Comparison of ENCODE assay signal across 27 mouse cellular contexts in genomic region chr5:120020748-120021147, GRCm38 (mm10).
"Had no signal": no experiment of that assay in that cellular context is flagged by ENCODE, and none has a peak within 500 bp of the region (broad histone marks: within the 10 kb centered on the region; RNA-seq: fewer than 3 reads in every experiment).

No protein-coding gene starts in this region.

- H3K9ac ChIP-seq: heart, embryonic 13.5 days; hindbrain, embryonic 12.5 days; hindbrain, embryonic 14.5 days; intestine, embryonic 15.5 days; limb, embryonic 12.5 days; liver, embryonic 13.5 days; liver, embryonic 15.5 days; liver, postnatal 0 days had no signal

- H3K27ac ChIP-seq: gastrocnemius, adult 2 months; heart, adult 2 months; heart, embryonic 13.5 days; hindbrain, embryonic 10.5 days; hindbrain, embryonic 12.5 days; hindbrain, embryonic 14.5 days; intestine, embryonic 15.5 days; layer of hippocampus, adult 2 months; left cerebral cortex, adult 2 months; limb, embryonic 10.5 days; limb, embryonic 12.5 days; liver, embryonic 13.5 days; liver, embryonic 15.5 days had no signal

- H3K4me3 ChIP-seq: gastrocnemius, adult 2 months; heart, adult 2 months; heart, embryonic 13.5 days; hindbrain, embryonic 10.5 days; hindbrain, embryonic 12.5 days; intestine, embryonic 15.5 days; layer of hippocampus, adult 2 months; left cerebral cortex, adult 2 months; limb, embryonic 10.5 days; limb, embryonic 12.5 days; liver, embryonic 13.5 days; liver, embryonic 15.5 days had no signal

- H3K36me3 ChIP-seq: heart, embryonic 13.5 days; hindbrain, embryonic 10.5 days; hindbrain, embryonic 12.5 days; intestine, embryonic 15.5 days; limb, embryonic 10.5 days; limb, embryonic 12.5 days; liver, embryonic 13.5 days; liver, embryonic 15.5 days had no signal

- H3K4me1 ChIP-seq: intestine, embryonic 15.5 days; liver, embryonic 13.5 days; liver, embryonic 15.5 days had no signal

- H3K27me3 ChIP-seq: hindbrain, embryonic 12.5 days had no signal

- DNase-seq: gastrocnemius, adult 2 months; gastrocnemius, postnatal 10 days; gastrocnemius, postnatal 25 days; heart, adult 2 months; kidney, adult 18-20 months; kidney, adult 8-10 months; kidney, postnatal 10 days; kidney, postnatal 25 days; kidney, postnatal 4 days; liver; liver, embryonic 13.5 days; liver, postnatal 0 days had no signal

- ATAC-seq: hindbrain, embryonic 16.5 days; inflammation-experienced regulatory T-cells, adult 6 months; intestine, embryonic 15.5 days; intestine, postnatal 0 days; liver, postnatal 0 days had no signal

- H3K4me2 ChIP-seq: heart, embryonic 11.5 days; heart, embryonic 13.5 days; hindbrain, embryonic 12.5 days; hindbrain, embryonic 14.5 days; intestine, embryonic 15.5 days; limb, embryonic 12.5 days; liver, embryonic 11.5 days; liver, embryonic 13.5 days; liver, embryonic 15.5 days had no signal

- H3K9me3 ChIP-seq: heart, embryonic 13.5 days; hindbrain, embryonic 10.5 days; hindbrain, embryonic 12.5 days; intestine, embryonic 15.5 days; limb, embryonic 10.5 days; limb, embryonic 12.5 days; liver, embryonic 13.5 days; liver, embryonic 15.5 days had no signal
